9 mouse cellular contexts compared by ENCODE assay signal in genomic region chr14:103065294-103066167, GRCm38 (mm10). TPM values are rescaled to one million over a fixed set of nuclear protein-coding genes. Genes with fewer than 3 reads are reported as not detected.
DNase-seq lines count a peak whose midpoint lies in the region; ATAC-seq and TF ChIP-seq lines count a peak whose summit lies in the region.
"Had no signal": no experiment of that assay in that cellular context is flagged by ENCODE, and none has a peak within 500 bp of the region (broad histone marks: within the 10 kb centered on the region; RNA-seq: fewer than 3 reads in every experiment).

No protein-coding gene starts in this region.

- H3K27ac ChIP-seq in ES-Bruce4 (ENCODE audit: insufficient read depth, low read length): no peak overlapping the region
- H3K27ac ChIP-seq in heart, embryonic 11.5 days (ENCODE audit: low read depth, low read length): no peak overlapping the region
- peak overlapping the region; percentile 10; the same call in 1 of the 2 replicates for H3K27ac ChIP-seq in lung, embryonic 15.5 days
- H3K27ac ChIP-seq: limb, embryonic 13.5 days had no signal

- no peaks in the 10 kb centered on the region for H3K4me1 ChIP-seq in ES-Bruce4 (ENCODE audit: control insufficient read depth, insufficient read depth, low read length)
- 0 out of 2 replicates have a peak, but pooled peaks cover 2% of the 10 kb centered on the region for H3K4me1 ChIP-seq in heart, embryonic 11.5 days (ENCODE audit: control insufficient read depth, insufficient read depth, low read length)
- H3K4me1 ChIP-seq in lung, embryonic 15.5 days: peaks cover 6% of the 10 kb centered on the region; the same call in 1 of the 2 replicates

- no peak for TF ChIP-seq EP300 in ES-Bruce4 (IDR thresholded peaks at IDR 0.05; ENCODE audit: insufficient read depth, low read depth, low read length)

- H3K9me3 ChIP-seq in ES-Bruce4 (replicated peaks; ENCODE audit: control insufficient read depth, insufficient read depth, low read length, poor library complexity, severe bottlenecking): peaks cover 11% of the 10 kb centered on the region
- no peaks in the 10 kb centered on the region for H3K9me3 ChIP-seq in heart, embryonic 11.5 days (replicated peaks; ENCODE audit: control insufficient read depth, low read length)
- no peaks in the 10 kb centered on the region for H3K9me3 ChIP-seq in lung, embryonic 15.5 days
- H3K9me3 ChIP-seq: limb, embryonic 13.5 days had no signal

- TF ChIP-seq POLR2A in ES-Bruce4 (IDR thresholded peaks at IDR 0.05; ENCODE audit: insufficient read depth, low read length): no peak

- peak; percentile 80 for DNase-seq in adipocyte (ENCODE audit: low spot score)
- peak; percentile 79 to 93 for DNase-seq in kidney, postnatal 36 days
- peak; percentile 63 for DNase-seq in right cerebral cortex, postnatal 25 days

- peak overlapping the region; percentile 22; the same call in 1 of the 2 replicates for H3K4me2 ChIP-seq in heart, embryonic 11.5 days
- H3K4me2 ChIP-seq in lung, embryonic 15.5 days: 0 out of 2 replicates have a peak overlapping the region, but pooled peaks have one; percentile 6
- H3K4me2 ChIP-seq: limb, embryonic 13.5 days had no signal

- H3K36me3 ChIP-seq in ES-Bruce4 (ENCODE audit: control insufficient read depth, insufficient read depth, low read length, poor library complexity, severe bottlenecking): no peaks in the 10 kb centered on the region
- no peaks in the 10 kb centered on the region for H3K36me3 ChIP-seq in heart, embryonic 11.5 days (ENCODE audit: control insufficient read depth, insufficient read depth, low read length)
- H3K36me3 ChIP-seq in lung, embryonic 15.5 days: no peaks in the 10 kb centered on the region
- H3K36me3 ChIP-seq: limb, embryonic 13.5 days had no signal

- no peaks in the 10 kb centered on the region for H3K27me3 ChIP-seq in ES-Bruce4 (ENCODE audit: control insufficient read depth, insufficient read depth, low read length, poor library complexity, severe bottlenecking)
- no peaks in the 10 kb centered on the region for H3K27me3 ChIP-seq in heart, embryonic 11.5 days (ENCODE audit: control insufficient read depth, insufficient read depth, low read length)
- no peaks in the 10 kb centered on the region for H3K27me3 ChIP-seq in lung, embryonic 15.5 days
- H3K27me3 ChIP-seq: limb, embryonic 13.5 days had no signal

- TF ChIP-seq CTCF in ES-Bruce4 (IDR thresholded peaks at IDR 0.05; ENCODE audit: low read depth, low read length): peak; percentile 47

- H3K9ac ChIP-seq in ES-Bruce4 (ENCODE audit: low read depth, poor library complexity, severe bottlenecking): 0 out of 2 replicates have a peak overlapping the region, but pooled peaks have one; percentile 37
- H3K9ac ChIP-seq in heart, embryonic 11.5 days (ENCODE audit: low read depth, low read length): no peak overlapping the region
- H3K9ac ChIP-seq in lung, embryonic 15.5 days: no peak overlapping the region
- H3K9ac ChIP-seq: limb, embryonic 13.5 days had no signal

- ATAC-seq in common myeloid progenitor, adult 5-6 weeks (replicated peaks; ENCODE audit: low read depth, poor library complexity, severe bottlenecking): peak; percentile 40
- ATAC-seq in heart, embryonic 11.5 days (replicated peaks; ENCODE audit: insufficient number of reproducible peaks, low FRiP score, low TSS enrichment): no peak
- no peak for ATAC-seq in lung, embryonic 15.5 days (ENCODE audit: borderline replicate concordance, extremely low read depth, low FRiP score, low TSS enrichment)
- ATAC-seq in erythroid progenitor cell, adult 5-6 weeks (replicated peaks; ENCODE audit: low FRiP score, poor library complexity, severe bottlenecking): no peak

- H3K4me3 ChIP-seq in ES-Bruce4 (ENCODE audit: low read depth, low read length): peak overlapping the region; percentile 31; the same call in 1 of the 2 replicates
- H3K4me3 ChIP-seq in heart, embryonic 11.5 days (ENCODE audit: low read depth, low read length): no peak overlapping the region
- H3K4me3 ChIP-seq in lung, embryonic 15.5 days: no peak overlapping the region
- H3K4me3 ChIP-seq: limb, embryonic 13.5 days had no signal

- whole genome bisulfite sequencing in heart, embryonic 11.5 days (ENCODE audit: insufficient replicate concordance): 12% methylated on average over 10 of the region's 10 CpGs
- 6% methylated on average over 10 of the region's 10 CpGs for WGBS in lung, embryonic 15.5 days

RNA-seq across cellular contexts. Expression of gene Cln5, which starts 4.5 kb away (rescaled TPM):
- polyA plus RNA-seq in ES-Bruce4 (2011; ENCODE audit: insufficient read depth, insufficient read length, low read depth, missing spikeins): 36.3 and 38.7 TPM in 2 replicates
- total RNA-seq in common myeloid progenitor, adult 5-6 weeks (2017): 23.6 and 34.8 TPM in 2 replicates
- 31.4 and 32.2 TPM in 2 replicates for polyA plus RNA-seq in heart, embryonic 11.5 days (2014; fragmentation: Nextera tagmentation; extraction: Ambion mirVana)
- polyA plus RNA-seq in lung, embryonic 15.5 days (2015; fragmentation: Nextera tagmentation; extraction: Ambion mirVana): 30.8 and 31.5 TPM in 2 replicates
- 14.4 and 17.6 TPM in 2 replicates for total RNA-seq in erythroid progenitor cell, adult 5-6 weeks (2015; ENCODE audit: low replicate concordance)
- 8.9 and 11.4 TPM in 2 replicates for total RNA-seq in erythroid progenitor cell, adult 5-6 weeks (2017; ENCODE audit: low replicate concordance)

RNA-seq across cellular contexts. Expression of gene Acod1, which starts 18.8 kb away (rescaled TPM):
- polyA plus RNA-seq in ES-Bruce4 (2011; ENCODE audit: insufficient read depth, insufficient read length, low read depth, missing spikeins): not detected in 2 replicates
- 0.05 TPM in 1 of 2 replicates, not detected in the other for total RNA-seq in common myeloid progenitor, adult 5-6 weeks (2017)
- not detected in 2 replicates for polyA plus RNA-seq in heart, embryonic 11.5 days (2014; fragmentation: Nextera tagmentation; extraction: Ambion mirVana)
- not detected in 2 replicates for polyA plus RNA-seq in lung, embryonic 15.5 days (2015; fragmentation: Nextera tagmentation; extraction: Ambion mirVana)
- total RNA-seq in erythroid progenitor cell, adult 5-6 weeks (2015; ENCODE audit: low replicate concordance): 0.84 TPM in 1 of 2 replicates, not detected in the other
- total RNA-seq in erythroid progenitor cell, adult 5-6 weeks (2017; ENCODE audit: low replicate concordance): 0.26 TPM in 1 of 2 replicates, not detected in the other
- polyA plus RNA-seq: limb, embryonic 13.5 days had no signal

RNA-seq across cellular contexts. Expression of gene Fbxl3, which starts 33.8 kb away (rescaled TPM):
- polyA plus RNA-seq in ES-Bruce4 (2011; ENCODE audit: insufficient read depth, insufficient read length, low read depth, missing spikeins): 79.9 and 89.9 TPM in 2 replicates
- total RNA-seq in common myeloid progenitor, adult 5-6 weeks (2017): 65.8 and 88.0 TPM in 2 replicates
- polyA plus RNA-seq in heart, embryonic 11.5 days (2014; fragmentation: Nextera tagmentation; extraction: Ambion mirVana): 23.0 and 27.2 TPM in 2 replicates
- polyA plus RNA-seq in lung, embryonic 15.5 days (2015; fragmentation: Nextera tagmentation; extraction: Ambion mirVana): 25.3 and 26.1 TPM in 2 replicates
- 36.9 and 41.8 TPM in 2 replicates for total RNA-seq in erythroid progenitor cell, adult 5-6 weeks (2015; ENCODE audit: low replicate concordance)
- total RNA-seq in erythroid progenitor cell, adult 5-6 weeks (2017; ENCODE audit: low replicate concordance): 65.7 and 103 TPM in 2 replicates
